Mouse (Mus musculus): Measurements from ENCODE around the gene B9d2. TPM values are rescaled to one million over a fixed set of nuclear protein-coding genes. Genes with fewer than 3 reads are reported as not detected.

Gene B9d2
- polyA plus RNA-seq, 1 experiment from 2014 or later = 57.6 TPM

- no peak for DNase-seq (ENCODE audit: low spot score)
- WGBS = 80% methylated on average over 9 of the region's 9 CpGs
- Histone ChIP-seq H3K27ac (ENCODE audit: low read depth, low read length) (no peak overlapping the region), H3K4me3 (ENCODE audit: low read depth, low read length) (no peak overlapping the region), H3K9me3 (replicated peaks; ENCODE audit: control insufficient read depth, low read length) (no peaks in the 10 kb centered on the region), H3K4me2 (ENCODE audit: low read length) (no peak overlapping the region), H3K9ac (ENCODE audit: low read length) (no peak overlapping the region), H3K27me3 (replicated peaks; ENCODE audit: control insufficient read depth, insufficient read depth, low read length) (peaks cover 10% of the 10 kb centered on the region), H3K36me3 (ENCODE audit: control insufficient read depth, insufficient read depth, low read length) (peaks cover 32% of the 10 kb centered on the region; the same call in 1 of the 2 replicates), H3K4me1 (ENCODE audit: control insufficient read depth, insufficient read depth, low read length) (peaks cover 2% of the 10 kb centered on the region; the same call in 1 of the 2 replicates)
- ATAC-seq = no peak
Measured at GRCm38 (mm10) chr7:25669631-25670030, 10.9 kb upstream of the B9d2 start.

DNA sequence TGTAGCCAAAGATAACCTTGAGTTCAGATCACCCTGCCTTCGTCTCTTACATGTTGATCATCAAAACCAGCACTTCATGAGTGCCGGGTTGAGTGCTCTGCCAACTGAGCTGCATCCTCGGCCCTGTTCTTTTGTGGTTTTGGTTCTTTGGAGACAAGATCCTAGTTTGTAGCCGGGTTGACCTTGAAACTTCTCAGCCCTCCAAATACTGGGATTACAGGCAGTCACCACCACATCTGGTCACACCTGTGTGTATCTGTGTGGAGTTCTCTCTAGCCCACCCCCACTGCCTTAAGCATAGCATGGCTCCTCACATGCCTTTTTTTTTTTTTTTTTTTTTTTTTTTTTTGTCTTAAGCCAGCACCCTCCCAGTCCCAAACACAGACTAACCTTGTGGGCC, 10.5 kb upstream of the B9d2 start:
- Histone ChIP-seq H3K27ac (ENCODE audit: low read depth, low read length) (no peak overlapping the region), H3K4me2 (ENCODE audit: low read length) (no peak overlapping the region), H3K9me3 (replicated peaks; ENCODE audit: control insufficient read depth, low read length) (no peaks in the 10 kb centered on the region), H3K4me3 (ENCODE audit: low read depth, low read length) (no peak overlapping the region), H3K36me3 (ENCODE audit: control insufficient read depth, insufficient read depth, low read length) (peaks cover 28% of the 10 kb centered on the region; the same call in 1 of the 2 replicates), H3K4me1 (ENCODE audit: control insufficient read depth, insufficient read depth, low read length) (peaks cover 7% of the 10 kb centered on the region; the same call in 1 of the 2 replicates), H3K27me3 (replicated peaks; ENCODE audit: control insufficient read depth, insufficient read depth, low read length) (peaks cover 15% of the 10 kb centered on the region), H3K9ac (ENCODE audit: low read length) (no peak overlapping the region)
- no peak for DNase-seq (ENCODE audit: low spot score)
- ATAC-seq = no peak
- WGBS = 92% methylated on average over 4 of the region's 4 CpGs

DNA sequence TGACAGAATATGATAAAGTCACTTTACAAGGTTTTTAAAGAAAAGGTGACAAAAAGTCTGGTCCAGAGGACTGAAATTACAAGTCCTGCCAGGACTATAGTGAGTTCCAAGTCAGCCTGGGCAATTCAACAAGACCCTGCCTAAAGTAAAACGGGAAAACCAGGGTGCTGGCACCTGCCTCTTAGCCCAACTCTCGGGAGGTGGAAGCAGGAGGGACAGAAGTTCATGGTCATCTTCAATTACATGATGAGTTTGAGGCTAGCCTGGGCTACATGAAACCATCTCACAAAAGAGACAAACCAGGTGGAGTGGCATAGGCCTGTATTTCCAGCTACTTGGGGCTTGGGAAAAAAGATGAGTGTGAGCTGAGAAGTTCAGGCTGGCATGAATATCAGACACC, 8.9 kb upstream of the B9d2 start:
- H3K9me3 ChIP-seq (replicated peaks; ENCODE audit: control insufficient read depth, low read length) = no peaks in the 10 kb centered on the region
- no peak overlapping the region for H3K27ac ChIP-seq (ENCODE audit: low read depth, low read length)
- H3K4me3 ChIP-seq (ENCODE audit: low read depth, low read length) = no peak overlapping the region
- ATAC-seq = no peak
- H3K36me3 ChIP-seq (ENCODE audit: control insufficient read depth, insufficient read depth, low read length) = 0 out of 2 replicates have a peak, but pooled peaks cover 16% of the 10 kb centered on the region
- peaks cover 7% of the 10 kb centered on the region; the same call in 1 of the 2 replicates for H3K4me1 ChIP-seq (ENCODE audit: control insufficient read depth, insufficient read depth, low read length)
- no peak overlapping the region for H3K9ac ChIP-seq (ENCODE audit: low read length)
- peaks cover 20% of the 10 kb centered on the region for H3K27me3 ChIP-seq (replicated peaks; ENCODE audit: control insufficient read depth, insufficient read depth, low read length)
- WGBS = 86% methylated on average over 2 of the region's 2 CpGs
- H3K4me2 ChIP-seq (ENCODE audit: low read length) = no peak overlapping the region
- DNase-seq (ENCODE audit: low spot score) = no peak

DNA sequence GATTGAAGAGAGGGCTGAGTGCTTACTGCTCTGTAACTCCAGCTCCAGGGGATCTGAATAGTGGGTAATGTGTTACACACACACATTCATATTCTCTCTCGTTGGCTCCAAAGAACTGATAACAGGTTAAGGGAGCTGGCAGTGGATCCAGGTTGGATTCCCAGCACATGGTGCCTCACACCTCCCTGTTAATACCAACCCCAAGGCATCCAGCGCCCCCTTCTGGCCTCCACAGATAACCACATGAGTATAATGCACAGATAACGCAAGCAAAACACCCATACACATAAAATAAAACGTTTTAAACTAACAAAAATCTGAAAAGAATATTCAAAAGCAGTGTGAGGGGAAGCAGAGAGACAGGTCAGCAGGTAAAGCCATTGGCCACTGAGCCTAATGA, 8.1 kb upstream of the B9d2 start:
- DNase-seq (ENCODE audit: low spot score) (no peak), ATAC-seq (no peak)
- peaks cover 20% of the 10 kb centered on the region for H3K27me3 ChIP-seq (replicated peaks; ENCODE audit: control insufficient read depth, insufficient read depth, low read length)
- H3K9ac ChIP-seq (ENCODE audit: low read length) = no peak overlapping the region
- H3K36me3 ChIP-seq (ENCODE audit: control insufficient read depth, insufficient read depth, low read length) = 0 out of 2 replicates have a peak, but pooled peaks cover 16% of the 10 kb centered on the region
- H3K4me2 ChIP-seq (ENCODE audit: low read length) = no peak overlapping the region
- no peak overlapping the region for H3K4me3 ChIP-seq (ENCODE audit: low read depth, low read length)
- peaks cover 7% of the 10 kb centered on the region; the same call in 1 of the 2 replicates for H3K4me1 ChIP-seq (ENCODE audit: control insufficient read depth, insufficient read depth, low read length)
- no peaks in the 10 kb centered on the region for H3K9me3 ChIP-seq (replicated peaks; ENCODE audit: control insufficient read depth, low read length)
- no peak overlapping the region for H3K27ac ChIP-seq (ENCODE audit: low read depth, low read length)
- 54% methylated on average over 4 of the region's 4 CpGs for WGBS

DNA sequence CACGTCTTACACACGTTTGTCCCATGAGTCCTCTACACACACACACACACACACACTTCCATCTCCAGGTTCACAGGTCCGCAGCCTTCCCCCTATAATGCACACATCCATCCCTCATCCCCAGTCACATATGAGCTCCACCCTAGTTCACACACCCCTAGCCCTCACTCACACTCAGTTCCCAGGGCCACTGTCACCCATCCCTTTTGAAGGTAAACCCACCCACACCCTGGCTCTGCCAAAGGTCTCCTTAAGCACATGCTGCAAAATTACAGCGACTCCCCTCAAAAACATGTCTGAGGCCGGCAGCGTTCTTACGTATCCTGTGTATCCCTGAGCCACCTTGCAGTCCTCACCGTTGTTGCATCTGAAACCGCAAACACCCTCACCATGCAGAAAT, 6.3 kb upstream of the B9d2 start:
- WGBS = 30% methylated on average over 9 of the region's 9 CpGs
- H3K9me3 ChIP-seq (replicated peaks; ENCODE audit: control insufficient read depth, low read length) = no peaks in the 10 kb centered on the region
- peak overlapping the region; percentile 31; the same call in 1 of the 2 replicates for H3K4me3 ChIP-seq (ENCODE audit: low read depth, low read length)
- no peaks in the 10 kb centered on the region for H3K36me3 ChIP-seq (ENCODE audit: control insufficient read depth, insufficient read depth, low read length)
- H3K27me3 ChIP-seq (replicated peaks; ENCODE audit: control insufficient read depth, insufficient read depth, low read length) = peaks cover 20% of the 10 kb centered on the region
- ATAC-seq = no peak
- peak overlapping the region; percentile 51 for H3K4me2 ChIP-seq (ENCODE audit: low read length)
- no peak overlapping the region for H3K27ac ChIP-seq (ENCODE audit: low read depth, low read length)
- H3K4me1 ChIP-seq (ENCODE audit: control insufficient read depth, insufficient read depth, low read length) = peaks cover 7% of the 10 kb centered on the region; the same call in 1 of the 2 replicates
- peak overlapping the region; percentile 45 for H3K9ac ChIP-seq (ENCODE audit: low read length)
- no peak for DNase-seq (ENCODE audit: low spot score)

- Histone ChIP-seq H3K27me3 (replicated peaks; ENCODE audit: control insufficient read depth, insufficient read depth, low read length) (peaks cover 20% of the 10 kb centered on the region), H3K4me3 (ENCODE audit: low read depth, low read length) (peak within 1 kb of the TSS; percentile 31), H3K36me3 (ENCODE audit: control insufficient read depth, insufficient read depth, low read length) (no peaks in the 10 kb centered on the region), H3K9me3 (replicated peaks; ENCODE audit: control insufficient read depth, low read length) (no peaks in the 10 kb centered on the region), H3K4me2 (ENCODE audit: low read length) (peak within 1 kb of the TSS; percentile 51), H3K9ac (ENCODE audit: low read length) (peak within 1 kb of the TSS; percentile 45), H3K4me1 (ENCODE audit: control insufficient read depth, insufficient read depth, low read length) (peaks cover 7% of the 10 kb centered on the region; the same call in 1 of the 2 replicates), H3K27ac (ENCODE audit: low read depth, low read length) (no peak within 1 kb of the TSS)
- WGBS = 3% methylated on average over 29 of the region's 29 CpGs
- DNase-seq (ENCODE audit: low spot score) (peak; percentile 17), ATAC-seq (no peak)
Measured at GRCm38 (mm10) chr7:25674719-25675300, 5.8 kb upstream of the B9d2 start, which contains the start of gene Tmem91. Gene Tmem91 (minus strand): TSS chr7:25675166.

- no peak for ATAC-seq
- peaks cover 20% of the 10 kb centered on the region for H3K27me3 ChIP-seq (replicated peaks; ENCODE audit: control insufficient read depth, insufficient read depth, low read length)
Measured at GRCm38 (mm10) chr7:25675405-25675804, 5.2 kb upstream of the B9d2 start.

GRCm38 (mm10) chr7:25676085-25676781, 4.3 kb upstream of the B9d2 start:
- Histone ChIP-seq H3K9ac (ENCODE audit: low read length) (no peak overlapping the region), H3K4me2 (ENCODE audit: low read length) (no peak overlapping the region), H3K27ac (ENCODE audit: low read depth, low read length) (peak overlapping the region; percentile 84), H3K36me3 (ENCODE audit: control insufficient read depth, insufficient read depth, low read length) (no peaks in the 10 kb centered on the region), H3K4me1 (ENCODE audit: control insufficient read depth, insufficient read depth, low read length) (peaks cover 9% of the 10 kb centered on the region; the same call in 1 of the 2 replicates), H3K4me3 (ENCODE audit: low read depth, low read length) (no peak overlapping the region), H3K27me3 (replicated peaks; ENCODE audit: control insufficient read depth, insufficient read depth, low read length) (peaks cover 20% of the 10 kb centered on the region), H3K9me3 (replicated peaks; ENCODE audit: control insufficient read depth, low read length) (no peaks in the 10 kb centered on the region)
- DNase-seq (ENCODE audit: low spot score) (peak; percentile 97), ATAC-seq (peak; percentile 84)
- 30% methylated on average over 15 of the region's 15 CpGs for WGBS

More at GRCm38 (mm10) chr7:25675405-25675804, 5.2 kb upstream of the B9d2 start:
- peak overlapping the region; percentile 45; the same call in 1 of the 2 replicates for H3K9ac ChIP-seq (ENCODE audit: low read length)
- no peaks in the 10 kb centered on the region for H3K9me3 ChIP-seq (replicated peaks; ENCODE audit: control insufficient read depth, low read length)
- 45% methylated on average over 6 of the region's 6 CpGs for WGBS
- no peak overlapping the region for H3K27ac ChIP-seq (ENCODE audit: low read depth, low read length)
- no peak overlapping the region for H3K4me3 ChIP-seq (ENCODE audit: low read depth, low read length)
- H3K4me1 ChIP-seq (ENCODE audit: control insufficient read depth, insufficient read depth, low read length) = peaks cover 7% of the 10 kb centered on the region; the same call in 1 of the 2 replicates
- H3K36me3 ChIP-seq (ENCODE audit: control insufficient read depth, insufficient read depth, low read length) = no peaks in the 10 kb centered on the region
- DNase-seq (ENCODE audit: low spot score) = peak; percentile 24
- H3K4me2 ChIP-seq (ENCODE audit: low read length) = peak overlapping the region; percentile 51

DNA sequence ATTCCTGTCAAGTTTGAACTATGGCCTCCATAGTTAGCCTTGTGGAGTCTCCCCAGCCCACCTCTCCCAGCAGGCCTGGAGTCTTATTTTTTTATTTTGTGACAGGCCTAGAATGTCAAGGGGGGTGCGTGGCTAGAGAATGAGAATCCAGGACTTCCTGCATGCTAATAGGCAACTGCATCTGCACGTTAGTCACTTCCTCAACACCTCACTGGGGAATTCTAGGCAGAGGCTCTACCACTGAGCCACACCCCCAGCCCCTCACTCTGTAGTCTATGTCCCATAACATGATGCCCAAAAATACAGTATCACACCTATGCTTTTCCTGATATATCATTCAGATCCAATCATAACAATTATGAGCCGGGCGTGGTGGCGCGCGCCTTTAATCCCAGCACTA, 3.6 kb upstream of the B9d2 start:
- no peak overlapping the region for H3K4me2 ChIP-seq (ENCODE audit: low read length)
- H3K9me3 ChIP-seq (replicated peaks; ENCODE audit: control insufficient read depth, low read length) = no peaks in the 10 kb centered on the region
- H3K4me1 ChIP-seq (ENCODE audit: control insufficient read depth, insufficient read depth, low read length) = peaks cover 11% of the 10 kb centered on the region; the same call in 1 of the 2 replicates
- H3K9ac ChIP-seq (ENCODE audit: low read length) = no peak overlapping the region; the same call in 1 of the 2 replicates
- H3K27ac ChIP-seq (ENCODE audit: low read depth, low read length) = peak overlapping the region; percentile 84
- H3K4me3 ChIP-seq (ENCODE audit: low read depth, low read length) = no peak overlapping the region
- peaks cover 20% of the 10 kb centered on the region for H3K27me3 ChIP-seq (replicated peaks; ENCODE audit: control insufficient read depth, insufficient read depth, low read length)
- no peaks in the 10 kb centered on the region for H3K36me3 ChIP-seq (ENCODE audit: control insufficient read depth, insufficient read depth, low read length)
- ATAC-seq (no peak), DNase-seq (ENCODE audit: low spot score) (no peak)
- 86% methylated on average over 7 of the region's 7 CpGs for WGBS
